Mouse (Mus musculus) MEL (cell line): ENCODE results near the gene Polr2i.
A peak's percentile ranks its signal among the peaks of the same experiment; 100 is the strongest.

Source experiments
- CTCF ChIP-seq, 3 experiments: IDR thresholded peaks in 2 of 3; conservative IDR thresholded peaks in 1 of 3; 2 replicates each; pipeline ENCODE4 v1.5.1; 2011 to 2012; ENCODE audit warnings: low read length in 3 of 3, low read depth in 2 of 3, mild to moderate bottlenecking in 2 of 3, improper control_type of control experiment in 1 of 3, inconsistent platforms in 1 of 3, mixed read lengths in 1 of 3, moderate library complexity in 1 of 3; ENCODE audit not compliant: control insufficient read depth in 1 of 3, insufficient read depth in 1 of 3, poor library complexity in 1 of 3, severe bottlenecking in 1 of 3
- GATA1 ChIP-seq: IDR thresholded peaks from 2 replicates; pipeline ENCODE4 v1.6.1; 2011; ENCODE audit warnings: low read depth, low read length, improper control_type of control experiment
- NELFE ChIP-seq: IDR thresholded peaks from 2 replicates; pipeline ENCODE4 v1.6.1; 2011; ENCODE audit warnings: low read depth, low read length, improper control_type of control experiment
- RCOR1 ChIP-seq: IDR thresholded peaks from 2 replicates; pipeline ENCODE4 v1.6.1; 2012; ENCODE audit warnings: low read depth, mild to moderate bottlenecking, inconsistent platforms, low read length, improper control_type of control experiment
- TBP ChIP-seq: IDR thresholded peaks from 2 replicates; pipeline ENCODE4 v1.8.0; 2011; ENCODE audit warnings: low read depth, low read length, improper control_type of control experiment
- ZNF384 ChIP-seq: IDR thresholded peaks from 2 replicates; pipeline ENCODE4 v1.6.1; 2012; ENCODE audit warnings: low read depth, mild to moderate bottlenecking, inconsistent platforms, low read length, improper control_type of control experiment

DNA sequence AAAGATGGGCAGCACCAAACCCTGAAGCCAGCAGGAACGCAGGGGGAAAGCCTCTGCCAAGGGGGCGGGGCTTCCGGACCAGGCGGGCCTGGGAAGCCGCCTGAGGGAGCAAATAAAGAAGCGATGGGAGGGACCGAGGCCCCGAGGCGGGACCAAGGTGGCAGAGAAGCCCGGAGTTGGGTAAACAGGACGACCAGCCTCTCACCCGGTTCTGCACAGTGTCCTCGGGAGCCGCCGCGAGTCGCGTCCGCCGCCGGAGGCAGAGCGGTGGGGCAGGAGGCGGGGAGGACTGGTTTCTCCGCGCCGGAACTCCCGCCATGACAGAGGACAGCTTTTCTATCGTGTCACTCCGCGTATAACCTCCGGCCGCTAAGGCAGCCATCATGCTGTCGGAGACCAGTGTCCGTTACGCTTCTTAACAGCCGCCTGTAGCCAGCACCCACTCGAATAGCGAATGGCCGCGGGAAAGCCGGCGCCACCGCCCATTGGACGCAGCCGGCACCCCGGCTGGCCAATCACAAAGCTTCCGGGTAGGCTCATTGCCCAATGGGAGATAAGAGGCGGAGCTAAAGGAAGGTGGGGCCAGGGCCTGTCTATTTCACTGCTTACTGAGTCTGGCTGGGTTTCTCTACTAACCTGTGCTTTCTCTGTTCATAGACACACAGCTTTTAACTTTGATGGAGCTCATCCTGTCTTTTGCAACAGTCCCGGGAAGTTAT lies 48.4 kb downstream of the Polr2i start, which contains the start of the genes Thap8 and Wdr62:
- TF ChIP-seq ZNF384 (no peak), TBP (peak; percentile 84), GATA1 (no peak), RCOR1 (no peak), CTCF (IDR thresholded peaks at IDR 0.05 in 2 of 3, conservative IDR thresholded peaks at IDR 0.05 in 1 of 3; ENCODE audit: control insufficient read depth in 1 of 3, insufficient read depth in 1 of 3, low read depth in 2 of 3, low read length in 3 of 3, poor library complexity in 1 of 3, severe bottlenecking in 1 of 3) (no peak), NELFE (peak; percentile 87)
